Mouse (Mus musculus) lung, postnatal 0 days (tissue): ENCODE data around the gene Kcnj10.

Experiments
- CTCF ChIP-seq: IDR thresholded peaks from 2 replicates; pipeline ENCODE4 v1.5.1; 2016; ENCODE audit warnings: antibody characterized with exemption, mild to moderate bottlenecking
- EP300 ChIP-seq: IDR thresholded peaks from 2 replicates; pipeline ENCODE4 v1.6.1; 2016; ENCODE audit warnings: antibody characterized with exemption, mild to moderate bottlenecking, control low read depth

DNA sequence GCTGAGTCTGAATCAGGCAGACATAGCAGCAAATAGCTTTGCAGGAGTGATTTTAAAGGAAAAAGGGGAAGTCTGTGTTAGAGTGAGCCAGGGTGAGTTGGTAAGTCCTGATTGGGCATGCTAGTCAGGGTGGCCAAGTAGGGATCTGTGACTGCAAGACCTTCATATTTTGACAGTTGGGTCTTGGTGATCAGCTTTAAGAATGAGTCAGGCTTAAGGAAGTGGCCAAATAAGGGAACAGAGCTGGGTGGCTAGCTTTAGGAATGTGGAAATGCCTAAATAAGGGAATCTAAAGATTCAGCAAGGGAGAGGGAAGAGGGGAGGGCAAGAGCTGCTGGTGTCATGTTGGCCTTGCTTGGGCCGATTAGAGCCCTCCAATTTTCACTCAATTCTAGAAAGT lies 82.4 kb downstream of the Kcnj10 start:
- TF ChIP-seq EP300 (no peak), CTCF (no peak)
